Mouse (Mus musculus) hindbrain, embryonic 15.5 days (tissue): ENCODE results near the gene Nbea. TPM values are rescaled to one million over a fixed set of nuclear protein-coding genes. Genes with fewer than 3 reads are reported as not detected.

Experiments
- ATAC-seq: fragments of 200-750 bp; cut with Nextera tagmentation; 2 replicates; pipeline ENCODE4 v1.8.0; 2017; ENCODE audit warnings: low read depth, moderate number of reproducible peaks, moderate TSS enrichment; ENCODE audit not compliant: low FRiP score
- H3K27ac ChIP-seq: fragments of 300-500 bp; sonication (generic); replicated peaks from 2 replicates; pipeline ENCODE4 v1.5.1; 2015; ENCODE audit warnings: mild to moderate bottlenecking, inconsistent platforms
- H3K27me3 ChIP-seq: fragments of 300-500 bp; sonication (generic); 2 replicates; pipeline ENCODE4 v1.6.1; 2015; ENCODE audit warnings: control low read depth, inconsistent platforms
- H3K36me3 ChIP-seq: fragments of 300-500 bp; sonication (generic); 2 replicates; pipeline ENCODE4 v1.6.1; 2015; ENCODE audit warnings: control low read depth, inconsistent platforms
- H3K4me1 ChIP-seq: fragments of 300-500 bp; sonication (generic); replicated peaks from 2 replicates; pipeline ENCODE4 v1.6.1; 2015; ENCODE audit warnings: control low read depth, inconsistent platforms
- H3K4me2 ChIP-seq: fragments of 300-500 bp; sonication (generic); 2 replicates; pipeline ENCODE4 v1.6.1; 2015; ENCODE audit warnings: moderate library complexity, mild to moderate bottlenecking, inconsistent platforms
- H3K4me3 ChIP-seq: fragments of 300-500 bp; sonication (generic); 2 replicates; pipeline ENCODE4 v1.5.1; 2015; ENCODE audit warnings: mild to moderate bottlenecking, inconsistent platforms
- H3K9ac ChIP-seq: fragments of 300-500 bp; sonication (generic); 2 replicates; pipeline ENCODE4 v1.6.1; 2015; ENCODE audit warnings: inconsistent platforms
- H3K9me3 ChIP-seq: fragments of 300-500 bp; sonication (generic); 2 replicates; pipeline ENCODE4 v1.6.1; 2016; ENCODE audit warnings: control low read depth, inconsistent platforms
- WGBS: fragments of 180-500 bp; shearing (Covaris S2); methylation state at CpG from one replicate; pipeline ENCODE4 v1.1.7; 2015; 5-methylcytosine and 5-hydroxymethylcytosine counted together
- polyA plus RNA-seq: library from polyadenylated mRNA; unstranded; fragments of >200 nt; fragmentation: Nextera tagmentation; extraction: Ambion mirVana; gene quantifications from 2 replicates; pipeline ENCODE4 v1.2.1, GENCODE M21; 2015

Gene Nbea
- polyA plus RNA-seq, 1 experiment from 2014 or later: 61.2 TPM

DNA sequence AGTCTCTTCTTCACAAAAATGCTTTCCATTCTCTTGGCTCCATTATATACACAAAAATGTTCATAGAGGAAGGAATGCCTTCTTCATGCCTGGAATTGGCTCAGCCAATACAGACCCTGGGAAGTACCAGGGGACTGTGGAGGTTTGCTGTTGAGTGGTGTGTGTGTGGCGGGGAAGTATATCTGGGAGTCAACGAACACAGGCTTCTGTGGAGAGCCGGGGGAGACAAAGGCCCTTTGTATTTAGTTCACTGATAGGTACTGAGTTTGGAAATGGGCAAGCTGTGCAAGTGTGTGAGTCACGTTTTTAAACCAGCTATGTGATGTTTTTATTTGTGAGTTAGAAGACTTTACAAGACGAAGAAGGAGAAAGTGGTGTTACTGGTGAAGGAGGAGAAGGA lies 517.6 kb downstream of the Nbea start:
- 48% methylated on average over 5 of the region's 5 CpGs for WGBS
- Histone ChIP-seq H3K36me3 (no peaks in the 10 kb centered on the region), H3K4me1 (peaks cover 13% of the 10 kb centered on the region), H3K27ac (no peak overlapping the region), H3K4me3 (no peak overlapping the region), H3K9ac (no peak overlapping the region), H3K9me3 (no peaks in the 10 kb centered on the region), H3K4me2 (no peak overlapping the region), H3K27me3 (no peaks in the 10 kb centered on the region)
- ATAC-seq: no peak

DNA sequence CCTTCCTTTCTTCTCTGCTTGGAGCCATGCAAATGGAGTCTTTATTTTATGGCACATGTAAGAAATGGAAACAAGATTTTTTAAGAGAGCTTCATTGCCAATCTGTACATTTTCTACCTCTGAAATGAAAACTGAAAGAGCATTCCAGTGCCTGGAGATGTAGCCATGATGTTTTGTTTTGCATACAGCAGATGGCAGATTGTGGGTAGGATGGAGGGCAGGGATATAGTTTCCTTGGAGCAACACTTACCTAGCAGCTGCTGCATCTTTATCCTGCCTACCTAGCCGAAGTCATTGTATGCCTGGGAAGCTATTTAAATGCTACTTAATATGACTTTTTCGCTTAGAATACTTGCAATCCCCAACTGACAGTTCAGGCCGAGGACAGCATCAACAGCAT lies 518.8 kb downstream of the Nbea start:
- no peak for ATAC-seq
- H3K27ac ChIP-seq: no peak overlapping the region
- 79% methylated on average over 3 of the region's 3 CpGs for WGBS
- H3K9me3 ChIP-seq: no peaks in the 10 kb centered on the region
- H3K4me1 ChIP-seq: peaks cover 15% of the 10 kb centered on the region
- no peak overlapping the region for H3K4me2 ChIP-seq
- no peaks in the 10 kb centered on the region for H3K27me3 ChIP-seq
- H3K4me3 ChIP-seq: no peak overlapping the region
- no peak overlapping the region for H3K9ac ChIP-seq
- no peaks in the 10 kb centered on the region for H3K36me3 ChIP-seq

DNA sequence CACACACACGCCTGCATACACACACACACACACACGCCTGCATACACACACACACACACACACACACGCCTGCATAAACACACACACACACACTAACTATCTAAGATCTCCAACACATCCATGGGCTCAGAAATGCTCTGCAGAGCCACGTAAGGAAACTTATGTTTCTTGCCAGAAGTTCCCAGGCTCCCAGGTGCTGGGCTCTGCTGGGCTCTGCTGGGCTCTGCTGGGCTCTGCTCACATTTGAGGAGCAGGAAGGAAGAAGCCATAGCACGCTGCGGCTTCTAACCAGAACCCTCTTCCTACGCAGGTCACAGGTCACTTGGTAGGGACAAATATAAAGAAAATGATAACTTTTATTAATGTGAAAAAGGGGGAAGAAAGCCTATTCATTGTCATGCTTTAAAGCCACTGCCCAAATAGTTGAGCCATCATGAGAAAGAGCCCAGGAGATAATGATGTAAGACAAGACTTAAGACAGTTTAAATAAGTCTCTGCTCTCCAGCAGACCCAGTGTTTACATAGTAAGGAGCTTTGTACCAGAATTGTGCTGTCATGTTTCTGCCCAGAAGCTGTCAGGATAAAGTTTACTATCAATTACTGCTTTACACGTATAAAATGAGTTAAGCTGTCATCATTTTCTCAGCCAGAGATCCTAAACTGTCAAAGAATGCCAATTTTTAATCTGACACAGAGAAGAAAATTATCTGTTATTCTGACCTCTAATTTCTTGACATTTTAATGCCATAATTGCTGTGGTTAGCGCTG lies 521.6 kb downstream of the Nbea start:
- 76% methylated on average over 8 of the region's 9 CpGs for WGBS
- ATAC-seq: no peak
- Histone ChIP-seq H3K4me1 (peaks cover 20% of the 10 kb centered on the region), H3K9me3 (no peaks in the 10 kb centered on the region), H3K27ac (no peak overlapping the region), H3K9ac (no peak overlapping the region), H3K4me3 (no peak overlapping the region), H3K27me3 (no peaks in the 10 kb centered on the region), H3K36me3 (no peaks in the 10 kb centered on the region), H3K4me2 (no peak overlapping the region)

DNA sequence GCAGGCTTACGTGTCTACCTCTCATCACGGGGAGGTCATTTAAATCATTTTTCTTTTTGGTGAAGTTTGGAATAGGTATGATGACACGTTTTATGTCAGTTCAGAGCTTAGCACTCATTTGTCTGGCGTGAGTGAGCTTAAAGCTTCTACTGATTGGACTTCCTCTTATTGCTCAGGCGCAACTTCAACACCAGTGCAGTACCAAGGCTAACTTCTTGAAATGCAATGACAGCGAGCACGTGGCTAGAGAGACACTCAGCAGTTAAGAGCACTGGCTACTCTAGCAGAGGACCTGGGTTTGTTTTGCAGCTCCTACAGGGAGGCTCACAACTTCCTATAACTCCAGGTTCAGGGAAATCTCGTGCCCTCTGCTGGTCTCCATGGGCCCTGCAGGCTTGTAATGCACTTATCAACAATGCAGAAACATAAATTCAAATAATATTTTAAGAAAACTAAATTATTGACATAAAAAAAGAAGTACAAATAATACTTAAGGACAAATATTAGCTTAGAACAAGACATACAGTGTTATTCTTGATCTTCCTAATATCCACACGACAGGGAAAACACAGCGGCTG lies 523.2 kb downstream of the Nbea start:
- no peak overlapping the region for H3K9ac ChIP-seq
- H3K4me1 ChIP-seq: peaks cover 13% of the 10 kb centered on the region
- peak overlapping the region; percentile 47; the same call in 1 of the 2 replicates for H3K27ac ChIP-seq
- no peak overlapping the region for H3K4me3 ChIP-seq
- 91% methylated on average over 10 of the region's 10 CpGs for WGBS
- no peaks in the 10 kb centered on the region; the same call in 1 of the 2 replicates for H3K36me3 ChIP-seq
- 0 out of 2 replicates have a peak, but pooled peaks have one; percentile 19 for ATAC-seq
- no peaks in the 10 kb centered on the region for H3K27me3 ChIP-seq
- H3K4me2 ChIP-seq: no peak overlapping the region
- no peaks in the 10 kb centered on the region for H3K9me3 ChIP-seq

DNA sequence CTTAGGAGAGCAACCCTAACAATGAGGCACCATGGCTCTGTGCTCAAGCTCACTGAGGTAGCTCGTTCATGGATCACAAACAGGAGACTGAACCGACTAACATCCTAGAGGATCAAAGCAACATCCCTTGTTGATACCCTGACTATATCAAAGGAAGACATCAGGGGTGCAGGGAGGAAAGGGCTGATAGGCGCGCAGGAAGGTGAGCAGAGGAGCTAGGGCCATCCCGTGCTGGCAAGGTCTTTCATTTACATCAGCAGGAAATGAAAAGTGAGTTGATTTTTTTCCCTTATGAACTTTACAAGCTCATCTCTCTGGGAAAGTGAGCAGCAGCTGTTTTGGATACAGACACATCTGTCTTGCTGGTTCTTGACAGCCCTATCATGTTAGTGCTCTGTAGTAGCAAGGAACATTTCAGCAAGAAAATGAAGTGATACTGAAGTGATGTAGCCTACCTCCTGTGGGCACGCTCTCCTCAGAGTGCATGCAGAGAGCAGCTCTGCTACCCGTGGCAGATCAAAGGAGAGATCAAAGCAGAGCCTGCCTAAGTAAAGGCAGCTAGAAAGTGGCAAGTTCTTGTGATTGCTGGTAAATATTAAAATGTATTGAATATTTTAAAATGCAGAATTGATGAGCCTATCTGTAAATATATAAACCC lies 523.8 kb downstream of the Nbea start:
- peak overlapping the region; percentile 47 for H3K27ac ChIP-seq
- H3K36me3 ChIP-seq: no peaks in the 10 kb centered on the region; the same call in 1 of the 2 replicates
- H3K4me3 ChIP-seq: no peak overlapping the region
- no peaks in the 10 kb centered on the region for H3K9me3 ChIP-seq
- WGBS: 61% methylated on average over 7 of the region's 7 CpGs
- H3K27me3 ChIP-seq: no peaks in the 10 kb centered on the region
- no peak overlapping the region for H3K4me2 ChIP-seq
- peaks cover 13% of the 10 kb centered on the region for H3K4me1 ChIP-seq
- no peak overlapping the region for H3K9ac ChIP-seq
- peak; percentile 55 for ATAC-seq

DNA sequence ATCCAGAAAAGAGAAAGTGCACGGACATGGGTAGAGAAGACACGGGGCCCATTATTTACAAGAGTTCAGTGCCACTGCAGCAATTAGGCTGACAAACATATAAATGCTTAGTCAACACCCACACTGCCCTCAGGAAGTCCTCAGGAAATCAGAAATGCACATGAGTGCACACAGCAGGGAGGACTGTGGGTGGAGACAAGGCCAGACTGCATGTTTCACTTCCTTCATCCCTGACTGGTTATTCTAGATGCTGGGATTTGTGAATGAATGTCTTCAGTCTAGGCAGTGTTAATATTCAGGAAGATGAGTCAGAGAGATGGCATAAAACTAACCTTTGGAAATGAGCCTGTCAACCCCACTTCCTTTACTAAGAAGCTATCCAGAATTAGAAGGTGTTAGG lies 531.2 kb downstream of the Nbea start:
- Histone ChIP-seq H3K27ac (no peak overlapping the region), H3K4me3 (no peak overlapping the region), H3K27me3 (no peaks in the 10 kb centered on the region), H3K36me3 (peaks cover under 1% of the 10 kb centered on the region; the same call in 1 of the 2 replicates), H3K4me2 (no peak overlapping the region), H3K4me1 (no peaks in the 10 kb centered on the region), H3K9me3 (no peaks in the 10 kb centered on the region), H3K9ac (no peak overlapping the region)
- no peak for ATAC-seq
- 84% methylated on average over 2 of the region's 2 CpGs for WGBS

DNA sequence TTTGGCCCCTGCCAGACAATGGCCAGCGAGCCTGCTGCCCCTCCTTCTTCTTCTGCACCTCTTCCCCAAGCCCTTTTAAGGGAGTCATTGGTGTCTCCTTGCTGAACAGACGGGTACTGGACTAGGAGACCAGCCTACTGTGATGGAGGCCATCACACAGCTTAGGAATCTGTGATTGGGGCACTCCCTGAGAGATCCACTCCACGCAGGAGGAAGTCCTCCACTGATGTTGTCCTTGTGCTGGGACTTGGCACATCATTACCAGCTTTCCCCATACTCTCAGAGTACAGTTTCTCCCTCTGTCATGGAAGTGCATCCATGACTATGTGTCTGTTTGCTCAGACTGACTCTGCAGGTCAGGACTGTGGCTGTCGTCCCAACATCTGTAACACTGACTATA lies 531.6 kb downstream of the Nbea start:
- no peak for ATAC-seq
- WGBS: 78% methylated on average over 4 of the region's 4 CpGs
- H3K27ac ChIP-seq: no peak overlapping the region
- no peak overlapping the region for H3K4me3 ChIP-seq
- no peak overlapping the region for H3K4me2 ChIP-seq
- no peak overlapping the region for H3K9ac ChIP-seq
- no peaks in the 10 kb centered on the region for H3K9me3 ChIP-seq
- peaks cover 5% of the 10 kb centered on the region; the same call in 1 of the 2 replicates for H3K36me3 ChIP-seq
- H3K4me1 ChIP-seq: no peaks in the 10 kb centered on the region
- H3K27me3 ChIP-seq: no peaks in the 10 kb centered on the region

DNA sequence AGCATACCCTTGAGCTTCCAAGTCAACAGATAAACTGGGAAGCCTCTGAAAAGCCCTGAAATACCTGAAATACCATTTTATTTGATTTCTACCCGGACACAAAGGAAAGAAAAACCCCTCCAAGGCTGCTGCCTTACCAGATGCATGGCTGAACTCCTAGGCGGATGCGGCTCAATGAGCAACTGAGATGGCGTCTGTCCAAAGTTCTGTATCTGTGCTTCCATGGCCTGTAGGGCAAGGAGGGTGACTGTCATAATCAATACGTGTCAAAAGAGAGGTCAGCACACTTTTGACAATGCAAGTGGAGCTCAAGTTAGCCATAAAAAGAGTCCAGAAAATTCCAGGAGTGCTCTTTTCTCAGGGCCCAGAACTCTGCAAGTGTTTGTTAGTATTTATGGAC lies 534.0 kb downstream of the Nbea start:
- Histone ChIP-seq H3K4me1 (peaks cover under 1% of the 10 kb centered on the region), H3K4me2 (no peak overlapping the region), H3K9me3 (no peaks in the 10 kb centered on the region), H3K4me3 (no peak overlapping the region), H3K27ac (peak overlapping the region; percentile 55; the same call in 1 of the 2 replicates), H3K27me3 (no peaks in the 10 kb centered on the region), H3K9ac (no peak overlapping the region), H3K36me3 (peaks cover 11% of the 10 kb centered on the region; the same call in 1 of the 2 replicates)
- no peak for ATAC-seq
- WGBS: 57% methylated on average over 5 of the region's 5 CpGs

DNA sequence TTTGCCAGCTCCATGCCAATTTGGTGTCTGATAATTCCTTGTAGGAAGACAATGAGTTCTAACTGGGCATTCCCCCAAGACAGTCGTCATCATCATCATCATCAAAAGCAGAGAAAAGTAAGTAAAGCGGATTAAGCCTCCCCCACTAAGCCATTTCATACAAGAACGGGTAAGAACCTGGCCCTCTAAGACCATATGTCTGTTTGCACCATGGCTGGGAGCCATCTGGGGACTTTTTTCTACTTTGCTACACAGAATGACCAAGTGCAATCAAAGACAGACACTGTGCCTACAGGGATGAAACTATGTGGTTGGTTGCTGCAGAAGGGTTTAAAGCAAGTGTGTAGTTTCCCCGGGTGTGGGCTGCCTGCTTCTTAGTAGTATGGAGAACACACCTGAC lies 535.2 kb downstream of the Nbea start:
- Histone ChIP-seq H3K4me2 (no peak overlapping the region), H3K27me3 (no peaks in the 10 kb centered on the region), H3K4me3 (no peak overlapping the region), H3K4me1 (peaks cover 10% of the 10 kb centered on the region), H3K27ac (0 out of 2 replicates have a peak overlapping the region, but pooled peaks have one; percentile 49), H3K9me3 (no peaks in the 10 kb centered on the region), H3K36me3 (peaks cover 15% of the 10 kb centered on the region), H3K9ac (no peak overlapping the region)
- WGBS: 71% methylated on average over 4 of the region's 4 CpGs
- 0 out of 2 replicates have a peak, but pooled peaks have one; percentile 39 for ATAC-seq

DNA sequence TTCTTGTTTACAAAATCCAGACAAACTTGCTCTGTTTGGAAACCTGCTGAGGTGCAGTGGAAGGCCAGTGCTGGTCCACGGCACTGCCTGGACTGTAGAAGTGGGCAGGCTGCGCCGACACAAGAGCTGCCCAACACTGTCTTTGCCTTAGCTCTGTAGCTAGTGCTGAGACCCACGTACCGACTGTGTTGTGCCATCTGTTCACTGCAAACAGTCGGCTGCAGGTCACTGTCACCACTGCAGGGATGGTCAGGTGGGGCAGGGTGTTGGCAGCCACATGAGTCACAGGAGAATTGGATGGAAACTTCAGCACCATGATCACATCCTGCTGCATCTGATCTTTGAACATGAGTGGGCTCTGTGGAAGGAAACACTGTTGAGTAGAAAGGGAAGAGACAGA lies 536.3 kb downstream of the Nbea start:
- no peak overlapping the region for H3K9ac ChIP-seq
- H3K27ac ChIP-seq: no peak overlapping the region
- WGBS: 84% methylated on average over 6 of the region's 6 CpGs
- H3K27me3 ChIP-seq: no peaks in the 10 kb centered on the region
- H3K4me3 ChIP-seq: no peak overlapping the region
- H3K36me3 ChIP-seq: peaks cover 25% of the 10 kb centered on the region
- ATAC-seq: no peak
- H3K4me2 ChIP-seq: no peak overlapping the region
- H3K9me3 ChIP-seq: no peaks in the 10 kb centered on the region
- peaks cover 10% of the 10 kb centered on the region for H3K4me1 ChIP-seq

DNA sequence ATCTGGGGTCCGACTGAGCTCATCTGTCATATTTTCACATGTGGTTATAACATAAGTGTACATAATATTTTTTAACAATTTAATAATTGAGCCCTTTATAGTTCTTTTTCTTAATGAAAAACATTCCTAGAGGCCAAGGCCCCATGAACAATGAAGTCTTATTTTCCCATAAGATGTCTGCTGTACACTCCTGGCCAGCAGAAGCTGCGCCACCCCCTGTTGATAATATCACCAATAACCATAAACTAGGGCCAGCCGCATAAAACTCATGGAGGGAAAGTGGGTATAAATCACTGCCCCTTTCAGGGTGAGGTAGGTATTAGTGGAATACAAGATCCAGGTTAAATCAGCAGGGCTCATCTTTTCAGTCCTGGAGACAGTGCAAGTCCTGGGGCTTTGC lies 537.1 kb downstream of the Nbea start:
- no peak overlapping the region for H3K9ac ChIP-seq
- H3K4me1 ChIP-seq: peaks cover 10% of the 10 kb centered on the region
- H3K27ac ChIP-seq: no peak overlapping the region
- H3K36me3 ChIP-seq: peaks cover 32% of the 10 kb centered on the region
- no peaks in the 10 kb centered on the region for H3K9me3 ChIP-seq
- H3K4me3 ChIP-seq: no peak overlapping the region
- 88% methylated on average over 3 of the region's 3 CpGs for WGBS
- H3K4me2 ChIP-seq: no peak overlapping the region
- H3K27me3 ChIP-seq: no peaks in the 10 kb centered on the region
- ATAC-seq: no peak

DNA sequence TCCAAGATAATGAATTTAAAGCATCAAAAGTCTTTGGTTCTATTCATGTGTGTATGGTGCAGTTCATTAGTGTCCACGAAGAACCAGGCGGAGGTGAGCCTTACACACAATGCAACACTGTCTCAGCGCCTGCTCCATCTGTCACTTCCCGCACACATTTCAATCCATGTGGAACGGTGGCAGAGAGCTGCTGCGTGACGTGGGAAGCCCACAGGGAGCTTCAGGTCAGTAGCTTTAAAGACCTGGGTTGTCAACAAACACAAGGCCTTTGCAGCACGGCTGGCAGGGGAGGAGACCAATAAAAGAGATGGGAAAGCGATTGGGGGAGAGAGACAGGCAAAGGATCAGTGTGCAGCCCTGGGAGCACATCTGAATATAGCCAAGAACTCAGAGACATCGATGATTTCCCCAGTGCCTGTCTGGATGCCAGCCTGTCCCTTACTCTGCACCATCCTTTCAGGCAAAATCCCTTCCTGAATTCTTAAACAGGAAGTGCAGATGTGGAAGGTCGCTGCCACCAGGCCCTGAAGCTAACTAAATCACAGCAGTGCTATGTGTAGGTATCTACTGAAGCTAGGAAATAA lies 539.4 kb downstream of the Nbea start:
- no peak for ATAC-seq
- Histone ChIP-seq H3K4me2 (no peak overlapping the region), H3K27ac (peak overlapping the region; percentile 67), H3K4me1 (peaks cover 10% of the 10 kb centered on the region), H3K27me3 (no peaks in the 10 kb centered on the region), H3K36me3 (peaks cover 35% of the 10 kb centered on the region), H3K9ac (no peak overlapping the region), H3K9me3 (no peaks in the 10 kb centered on the region), H3K4me3 (no peak overlapping the region)
- WGBS: 26% methylated on average over 11 of the region's 11 CpGs
